Mouse (Mus musculus) liver, postnatal 0 days (tissue): ENCODE measurements at regions not wholly inside any gene's neighbourhood (a gene's known extent, or its start where the extent isn't known, plus 50 kb on each side); places are given as distances from the start of the nearest gene placed in this dataset.

ENCODE experiments used
- CTCF ChIP-seq: sonication (generic); IDR thresholded peaks from 2 replicates; pipeline ENCODE4 v1.5.1; 2016; ENCODE audit warnings: antibody characterized with exemption, low read depth
- EP300 ChIP-seq: IDR thresholded peaks from 2 replicates; pipeline ENCODE4 v1.6.1; 2016; ENCODE audit warnings: antibody characterized with exemption, low read depth, mild to moderate bottlenecking

DNA sequence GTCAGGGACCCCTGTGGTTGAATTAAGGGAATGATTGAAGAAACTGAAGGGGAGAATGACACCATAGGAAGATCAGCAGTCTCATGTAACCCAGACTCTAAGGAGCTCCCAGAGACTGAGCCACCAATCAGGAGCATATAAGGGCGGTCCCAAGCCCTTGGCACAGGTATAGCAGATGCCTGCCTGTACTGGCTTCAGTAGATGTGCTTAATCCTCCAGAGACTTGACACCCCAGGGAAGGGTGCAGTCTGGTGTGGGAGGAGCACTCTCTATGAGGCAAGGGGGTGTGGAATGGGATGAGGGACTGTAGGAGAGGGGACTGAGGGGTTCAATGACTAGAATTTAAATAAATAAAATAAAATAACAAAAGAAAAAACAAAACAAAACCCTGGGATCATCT, 298.7 kb downstream of the Ppp1r3a start:
- no peak for TF ChIP-seq CTCF
- TF ChIP-seq EP300 = no peak
